Mouse (Mus musculus): ENCODE data around the gene Glycam1. TPM values are rescaled to one million over a fixed set of nuclear protein-coding genes. Genes with fewer than 3 reads are reported as not detected.

Glycam1 gene
- polyA plus RNA-seq, 1 experiment, result not detected

GRCm38 (mm10) chr15:103534054-103534620 is 30.7 kb downstream of the Glycam1 start:
- WGBS, result 80% methylated on average over 7 of the region's 7 CpGs
- Histone ChIP-seq H3K27ac (ENCODE audit: control insufficient read depth, insufficient read depth, low read depth, low read length, poor library complexity) (no peak overlapping the region), H3K4me3 (replicated peaks; ENCODE audit: control insufficient read depth, low read depth, low read length) (no peak overlapping the region), H3K4me1 (ENCODE audit: control insufficient read depth, insufficient read depth, low read length) (no peaks in the 10 kb centered on the region)
- TF ChIP-seq POLR2A (IDR thresholded peaks at IDR 0.05; ENCODE audit: borderline replicate concordance, control insufficient read depth, low read depth, low read length) (no peak), CTCF (IDR thresholded peaks at IDR 0.05; ENCODE audit: control insufficient read depth, insufficient read depth, low read length) (no peak)

GRCm38 (mm10) chr15:103530372-103530771 is 34.5 kb downstream of the Glycam1 start:
- WGBS, result 2% methylated on average over 5 of the region's 5 CpGs

GRCm38 (mm10) chr15:103523156-103523555 is 41.7 kb downstream of the Glycam1 start:
- WGBS, result 80% methylated on average over 3 of the region's 3 CpGs
- H3K4me3 ChIP-seq (replicated peaks; ENCODE audit: control insufficient read depth, low read depth, low read length), result no peak overlapping the region
- no peak for TF ChIP-seq POLR2A (IDR thresholded peaks at IDR 0.05; ENCODE audit: borderline replicate concordance, control insufficient read depth, low read depth, low read length)
- no peak for TF ChIP-seq CTCF (IDR thresholded peaks at IDR 0.05; ENCODE audit: control insufficient read depth, insufficient read depth, low read length)
- no peak overlapping the region for H3K27ac ChIP-seq (ENCODE audit: control insufficient read depth, insufficient read depth, low read depth, low read length, poor library complexity)
- no peaks in the 10 kb centered on the region for H3K4me1 ChIP-seq (ENCODE audit: control insufficient read depth, insufficient read depth, low read length)

More at GRCm38 (mm10) chr15:103530372-103530771, 34.5 kb downstream of the Glycam1 start:
- H3K4me3 ChIP-seq (replicated peaks; ENCODE audit: control insufficient read depth, low read depth, low read length), result no peak overlapping the region
- no peak overlapping the region for H3K27ac ChIP-seq (ENCODE audit: control insufficient read depth, insufficient read depth, low read depth, low read length, poor library complexity)
- TF ChIP-seq CTCF (IDR thresholded peaks at IDR 0.05; ENCODE audit: control insufficient read depth, insufficient read depth, low read length) (peak; percentile 89), POLR2A (IDR thresholded peaks at IDR 0.05; ENCODE audit: borderline replicate concordance, control insufficient read depth, low read depth, low read length) (no peak)
- H3K4me1 ChIP-seq (ENCODE audit: control insufficient read depth, insufficient read depth, low read length), result no peaks in the 10 kb centered on the region

DNA sequence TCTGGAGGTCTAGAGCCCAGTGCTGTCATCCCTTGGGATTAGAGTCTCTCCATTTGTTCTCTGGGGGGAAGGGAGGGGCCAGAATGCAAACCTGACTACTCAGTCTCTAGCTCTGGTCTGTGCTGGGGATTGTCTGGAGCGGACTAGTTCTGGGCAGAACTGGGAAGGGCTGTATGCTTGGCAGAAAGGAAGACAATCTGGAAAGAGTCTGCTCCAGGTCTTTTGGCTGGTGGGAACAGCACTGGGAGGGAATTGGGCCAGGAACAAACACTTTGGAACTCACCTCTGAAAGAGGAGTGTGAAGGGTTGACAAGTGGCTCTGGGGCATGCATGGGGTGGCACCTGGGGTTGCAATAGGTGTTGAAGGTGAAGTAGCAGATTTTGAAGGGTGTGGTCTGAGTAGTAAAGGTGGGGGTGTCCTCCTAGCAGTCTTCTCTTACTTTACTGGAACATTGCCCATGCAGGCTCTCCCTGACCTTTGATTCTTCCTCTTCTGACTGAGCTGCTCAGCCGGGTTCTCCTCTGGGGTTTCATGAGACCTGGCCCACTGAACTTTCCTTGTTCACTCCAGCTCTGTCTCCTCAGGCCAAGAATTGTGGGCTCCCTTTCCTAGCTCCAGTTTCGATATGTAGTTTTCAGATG is 42.3 kb downstream of the Glycam1 start:
- H3K4me1 ChIP-seq (ENCODE audit: control insufficient read depth, insufficient read depth, low read length), result no peaks in the 10 kb centered on the region
- H3K4me3 ChIP-seq (replicated peaks; ENCODE audit: control insufficient read depth, low read depth, low read length), result no peak overlapping the region
- H3K27ac ChIP-seq (ENCODE audit: control insufficient read depth, insufficient read depth, low read depth, low read length, poor library complexity), result no peak overlapping the region
- 55% methylated on average over 3 of the region's 3 CpGs for WGBS
- TF ChIP-seq CTCF (IDR thresholded peaks at IDR 0.05; ENCODE audit: control insufficient read depth, insufficient read depth, low read length) (no peak), POLR2A (IDR thresholded peaks at IDR 0.05; ENCODE audit: borderline replicate concordance, control insufficient read depth, low read depth, low read length) (no peak)

- Histone ChIP-seq H3K4me3 (replicated peaks; ENCODE audit: control insufficient read depth, low read depth, low read length) (no peak overlapping the region), H3K4me1 (ENCODE audit: control insufficient read depth, insufficient read depth, low read length) (no peaks in the 10 kb centered on the region), H3K27ac (ENCODE audit: control insufficient read depth, insufficient read depth, low read depth, low read length, poor library complexity) (no peak overlapping the region)
- TF ChIP-seq POLR2A (IDR thresholded peaks at IDR 0.05; ENCODE audit: borderline replicate concordance, control insufficient read depth, low read depth, low read length), result no peak
- no peak for TF ChIP-seq CTCF (IDR thresholded peaks at IDR 0.05; ENCODE audit: control insufficient read depth, insufficient read depth, low read length)
- WGBS, result 77% methylated on average over 4 of the region's 4 CpGs
Observed at GRCm38 (mm10) chr15:103519386-103520378, 45.2 kb downstream of the Glycam1 start.

DNA sequence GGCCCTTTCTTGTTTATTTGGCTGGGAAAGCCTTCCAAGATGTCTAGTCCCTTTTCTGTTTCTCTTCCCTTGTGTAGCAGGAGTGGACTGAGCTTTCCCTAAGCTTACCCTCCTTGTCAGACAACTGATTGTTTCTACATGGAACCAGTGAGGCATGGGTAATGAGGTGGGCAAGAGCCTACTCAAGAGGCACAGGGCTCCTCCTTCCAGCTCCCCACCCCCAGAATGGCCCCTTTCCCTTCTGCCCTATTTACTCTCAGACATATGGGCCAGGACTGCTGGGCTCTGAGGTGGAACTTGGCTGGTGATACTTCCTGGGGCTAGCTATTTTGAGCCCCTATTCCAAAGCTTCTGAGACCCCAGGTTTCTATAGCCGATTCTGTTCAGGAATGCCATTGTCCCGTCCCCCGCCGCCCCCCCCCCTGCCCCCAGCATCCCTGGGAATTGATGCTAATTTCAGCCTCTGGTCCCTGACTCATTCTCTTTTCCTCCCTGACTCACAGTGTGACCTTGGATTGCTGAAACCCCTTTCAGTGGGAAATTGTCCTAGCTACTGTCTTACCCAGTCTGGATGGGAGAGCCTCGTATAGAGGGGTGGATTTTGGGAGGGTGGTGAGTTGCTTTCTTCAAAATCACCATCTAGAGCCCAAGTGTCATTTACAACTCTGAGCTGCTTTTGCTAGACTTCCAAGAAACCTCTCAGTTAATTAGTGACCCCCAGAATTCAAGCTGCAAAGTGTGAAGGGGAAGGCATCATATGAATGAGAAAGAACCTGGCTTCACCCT is 46.1 kb downstream of the Glycam1 start:
- TF ChIP-seq CTCF (IDR thresholded peaks at IDR 0.05; ENCODE audit: control insufficient read depth, insufficient read depth, low read length), result no peak
- TF ChIP-seq POLR2A (IDR thresholded peaks at IDR 0.05; ENCODE audit: borderline replicate concordance, control insufficient read depth, low read depth, low read length), result no peak
- H3K4me3 ChIP-seq (replicated peaks; ENCODE audit: control insufficient read depth, low read depth, low read length), result no peak overlapping the region
- no peaks in the 10 kb centered on the region for H3K4me1 ChIP-seq (ENCODE audit: control insufficient read depth, insufficient read depth, low read length)
- no peak overlapping the region for H3K27ac ChIP-seq (ENCODE audit: control insufficient read depth, insufficient read depth, low read depth, low read length, poor library complexity)
- WGBS, result 82% methylated on average over 5 of the region's 5 CpGs

GRCm38 (mm10) chr15:103514914-103515313 is 50.0 kb downstream of the Glycam1 start:
- TF ChIP-seq POLR2A (IDR thresholded peaks at IDR 0.05; ENCODE audit: borderline replicate concordance, control insufficient read depth, low read depth, low read length) (no peak), CTCF (IDR thresholded peaks at IDR 0.05; ENCODE audit: control insufficient read depth, insufficient read depth, low read length) (no peak)
- WGBS, result 74% methylated on average over 3 of the region's 3 CpGs
- no peak overlapping the region for H3K4me3 ChIP-seq (replicated peaks; ENCODE audit: control insufficient read depth, low read depth, low read length)
- H3K27ac ChIP-seq (ENCODE audit: control insufficient read depth, insufficient read depth, low read depth, low read length, poor library complexity), result no peak overlapping the region
- H3K4me1 ChIP-seq (ENCODE audit: control insufficient read depth, insufficient read depth, low read length), result no peaks in the 10 kb centered on the region

Measured in bone marrow, adult 2 months (tissue).